Comparison of ENCODE assay signal across 14 mouse cellular contexts in genomic region chr9:94341531-94341930, GRCm38 (mm10).
"Had no signal": no experiment of that assay in that cellular context is flagged by ENCODE, and none has a peak within 500 bp of the region (broad histone marks: within the 10 kb centered on the region; RNA-seq: fewer than 3 reads in every experiment).

No protein-coding gene starts in this region.

- H3K4me3 ChIP-seq: kidney, embryonic 15.5 days; left cerebral cortex, adult 2 months; liver, embryonic 13.5 days; myocyte had no signal

- H3K9ac ChIP-seq: kidney, embryonic 15.5 days; liver, embryonic 13.5 days had no signal

- H3K27ac ChIP-seq: kidney, embryonic 15.5 days; left cerebral cortex, adult 2 months; liver, embryonic 13.5 days had no signal

- H3K36me3 ChIP-seq: kidney, embryonic 15.5 days; liver, embryonic 13.5 days had no signal

- H3K9me3 ChIP-seq: kidney, embryonic 15.5 days; liver, embryonic 13.5 days had no signal

- H3K4me1 ChIP-seq: kidney, embryonic 15.5 days; liver, embryonic 13.5 days had no signal

- H3K4me2 ChIP-seq: kidney, embryonic 15.5 days; liver, embryonic 13.5 days had no signal

- H3K27me3 ChIP-seq: kidney, embryonic 15.5 days; liver, embryonic 13.5 days had no signal

- DNase-seq: kidney, adult 11 months; kidney, adult 8-10 months; kidney, postnatal 10 days; kidney, postnatal 36 days; layer of hippocampus, postnatal 36 days; liver, embryonic 13.5 days; lung, adult 2 months; lung, postnatal 14 days; lung, postnatal 4 days; thymus, adult 18-20 months; thymus, postnatal 4 days had no signal
